Comparison of ENCODE assay signal across 27 mouse cellular contexts in genomic region chr11:64128016-64128415, GRCm38 (mm10). TPM values are rescaled to one million over a fixed set of nuclear protein-coding genes. Genes with fewer than 3 reads are reported as not detected.
DNase-seq lines count a peak whose midpoint lies in the region; ATAC-seq lines count a peak whose summit lies in the region.
"Had no signal": no experiment of that assay in that cellular context is flagged by ENCODE, and none has a peak within 500 bp of the region (broad histone marks: within the 10 kb centered on the region; RNA-seq: fewer than 3 reads in every experiment).

No protein-coding gene starts in this region.

- ATAC-seq in heart, embryonic 11.5 days (replicated peaks; ENCODE audit: insufficient number of reproducible peaks, low FRiP score, low TSS enrichment), result no peak
- ATAC-seq in heart, embryonic 12.5 days (ENCODE audit: insufficient number of reproducible peaks, low FRiP score), result no peak
- ATAC-seq: forebrain, embryonic 13.5 days; intestine, postnatal 0 days had no signal

- H3K4me1 ChIP-seq in heart, embryonic 11.5 days (ENCODE audit: control insufficient read depth, insufficient read depth, low read length), result no peaks in the 10 kb centered on the region
- peaks cover 2% of the 10 kb centered on the region; the same call in 1 of the 2 replicates for H3K4me1 ChIP-seq in heart, embryonic 12.5 days (replicated peaks)
- H3K4me1 ChIP-seq: forebrain, embryonic 13.5 days; limb, embryonic 15.5 days; neural tube, embryonic 12.5 days had no signal

- H3K4me3 ChIP-seq in heart, embryonic 11.5 days (ENCODE audit: low read depth, low read length), result no peak overlapping the region
- H3K4me3 ChIP-seq in heart, embryonic 12.5 days, result no peak overlapping the region
- H3K4me3 ChIP-seq: forebrain, embryonic 13.5 days; heart, embryonic 13.5 days; limb, embryonic 10.5 days; limb, embryonic 15.5 days; myocyte; neural tube, embryonic 12.5 days had no signal

- intact Hi-C loops in heart, postnatal 14 days (cut with DNase I), result no loop called here

- 42% methylated on average over 9 of the region's 9 CpGs for WGBS in heart, embryonic 11.5 days (ENCODE audit: insufficient replicate concordance)
- WGBS in heart, embryonic 12.5 days, result 37% methylated on average over 9 of the region's 9 CpGs

- no peaks in the 10 kb centered on the region for H3K9me3 ChIP-seq in heart, embryonic 11.5 days (replicated peaks; ENCODE audit: control insufficient read depth, low read length)
- H3K9me3 ChIP-seq in heart, embryonic 12.5 days (replicated peaks), result no peaks in the 10 kb centered on the region
- H3K9me3 ChIP-seq: forebrain, embryonic 13.5 days; heart, embryonic 13.5 days; limb, embryonic 10.5 days; limb, embryonic 15.5 days; neural tube, embryonic 12.5 days had no signal

- no peak overlapping the region for H3K9ac ChIP-seq in heart, embryonic 11.5 days (ENCODE audit: low read depth, low read length)
- no peak overlapping the region for H3K9ac ChIP-seq in heart, embryonic 12.5 days
- H3K9ac ChIP-seq: forebrain, embryonic 13.5 days; heart, embryonic 13.5 days; hindbrain, embryonic 14.5 days; limb, embryonic 15.5 days; neural tube, embryonic 12.5 days had no signal

- H3K27ac ChIP-seq in heart, embryonic 11.5 days (ENCODE audit: low read depth, low read length), result no peak overlapping the region
- no peak overlapping the region for H3K27ac ChIP-seq in heart, embryonic 12.5 days (ENCODE audit: poor library complexity, severe bottlenecking)
- H3K27ac ChIP-seq: forebrain, embryonic 13.5 days; heart, embryonic 13.5 days; hindbrain, embryonic 14.5 days; limb, embryonic 10.5 days; limb, embryonic 15.5 days; neural tube, embryonic 12.5 days had no signal

- DNase-seq in heart, adult 11 months, result peak; percentile 89
- peak; percentile 2 for DNase-seq in heart, postnatal 14 days
- DNase-seq in Muller cell, postnatal 12 days (ENCODE audit: inconsistent ontology term), result peak; percentile 43
- peak; percentile 7 for DNase-seq in ovary, postnatal 14 days (ENCODE audit: low spot score)
- DNase-seq in adipocyte (ENCODE audit: low spot score), result no peak
- DNase-seq: adrenal gland, postnatal 10 days; cerebellum, adult 11 months; cerebellum, adult 9-10 months; cerebellum, postnatal 36 days; gastrocnemius, postnatal 25 days; kidney, adult 9 months; kidney, postnatal 10 days; layer of hippocampus, adult 9-11 months; lung, postnatal 36 days; thymus, postnatal 4 days had no signal

- H3K4me2 ChIP-seq in heart, embryonic 11.5 days, result no peak overlapping the region
- H3K4me2 ChIP-seq in heart, embryonic 12.5 days, result no peak overlapping the region
- H3K4me2 ChIP-seq: forebrain, embryonic 13.5 days; heart, embryonic 13.5 days; hindbrain, embryonic 14.5 days; limb, embryonic 15.5 days; midbrain, embryonic 11.5 days; neural tube, embryonic 12.5 days had no signal

- no peaks in the 10 kb centered on the region for H3K27me3 ChIP-seq in heart, embryonic 11.5 days (ENCODE audit: control insufficient read depth, insufficient read depth, low read length)
- H3K27me3 ChIP-seq in heart, embryonic 12.5 days (replicated peaks), result peaks cover 9% of the 10 kb centered on the region
- H3K27me3 ChIP-seq: CH12.LX; forebrain, embryonic 13.5 days; limb, embryonic 15.5 days; neural tube, embryonic 12.5 days had no signal

- H3K36me3 ChIP-seq in heart, embryonic 11.5 days (ENCODE audit: control insufficient read depth, insufficient read depth, low read length), result no peaks in the 10 kb centered on the region
- H3K36me3 ChIP-seq in heart, embryonic 12.5 days, result no peaks in the 10 kb centered on the region
- H3K36me3 ChIP-seq: heart, embryonic 13.5 days; limb, embryonic 10.5 days; limb, embryonic 15.5 days; neural tube, embryonic 12.5 days had no signal

RNA-seq across cellular contexts. Expression of gene Cox10, which starts 48.7 kb away (rescaled TPM):
- 33.7 and 35.2 TPM in 2 replicates for polyA plus RNA-seq in heart, embryonic 11.5 days (2014; fragmentation: Nextera tagmentation; extraction: Ambion mirVana)
- total RNA-seq in heart, postnatal 14 days (2021), result 10 to 100 TPM; 65.3 to 67.3 TPM
- 32.3 and 34.9 TPM in 2 replicates for polyA plus RNA-seq in heart, embryonic 12.5 days (2016; fragmentation: Nextera tagmentation; extraction: Ambion mirVana)
